Mouse (Mus musculus): Measurements from ENCODE around the gene Radil. TPM values are rescaled to one million over a fixed set of nuclear protein-coding genes. Genes with fewer than 3 reads are reported as not detected.

The Radil gene
- polyA plus RNA-seq, 1 experiment from 2014 or later = 26.2 TPM

GRCm38 (mm10) chr5:142520360-142520759, 30.5 kb downstream of the Radil start:
- Histone ChIP-seq H3K4me2 (ENCODE audit: low read length) (no peak overlapping the region), H3K4me1 (ENCODE audit: control insufficient read depth, insufficient read depth, low read length) (no peaks in the 10 kb centered on the region), H3K36me3 (ENCODE audit: control insufficient read depth, insufficient read depth, low read length) (no peaks in the 10 kb centered on the region), H3K4me3 (ENCODE audit: low read depth, low read length) (no peak overlapping the region), H3K9me3 (replicated peaks; ENCODE audit: control insufficient read depth, low read length, poor library complexity, severe bottlenecking) (no peaks in the 10 kb centered on the region), H3K27me3 (ENCODE audit: control insufficient read depth, insufficient read depth, low read depth, low read length) (no peaks in the 10 kb centered on the region), H3K27ac (ENCODE audit: low read length) (no peak overlapping the region), H3K9ac (ENCODE audit: low read depth, low read length) (no peak overlapping the region)
- 81% methylated on average over 4 of the region's 4 CpGs for WGBS
- no peak for ATAC-seq

DNA sequence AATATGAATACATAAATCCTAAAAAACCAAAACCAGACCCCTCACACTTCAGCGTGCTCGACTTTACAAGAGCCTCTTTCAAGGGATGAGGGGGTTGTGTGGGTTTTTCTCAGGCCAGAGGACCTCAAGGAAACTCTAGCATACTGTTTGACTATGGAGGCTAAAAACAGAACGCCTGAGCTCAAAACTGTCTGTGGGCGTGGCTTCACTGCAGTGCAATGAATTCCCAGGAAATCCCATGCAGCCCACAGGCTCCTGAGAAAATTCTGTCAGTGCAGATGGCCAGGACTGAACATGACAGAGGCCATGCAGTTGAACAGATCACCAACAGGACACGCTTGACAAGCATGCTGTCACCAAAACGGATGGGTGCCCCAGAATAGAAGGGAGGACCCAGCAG, 31.9 kb downstream of the Radil start:
- no peak for ATAC-seq
- no peak overlapping the region for H3K27ac ChIP-seq (ENCODE audit: low read length)
- H3K4me2 ChIP-seq (ENCODE audit: low read length) = no peak overlapping the region
- H3K36me3 ChIP-seq (ENCODE audit: control insufficient read depth, insufficient read depth, low read length) = no peaks in the 10 kb centered on the region
- H3K27me3 ChIP-seq (ENCODE audit: control insufficient read depth, insufficient read depth, low read depth, low read length) = no peaks in the 10 kb centered on the region
- H3K9me3 ChIP-seq (replicated peaks; ENCODE audit: control insufficient read depth, low read length, poor library complexity, severe bottlenecking) = no peaks in the 10 kb centered on the region
- H3K4me1 ChIP-seq (ENCODE audit: control insufficient read depth, insufficient read depth, low read length) = no peaks in the 10 kb centered on the region
- no peak overlapping the region for H3K4me3 ChIP-seq (ENCODE audit: low read depth, low read length)
- 69% methylated on average over 6 of the region's 6 CpGs for WGBS
- H3K9ac ChIP-seq (ENCODE audit: low read depth, low read length) = no peak overlapping the region

DNA sequence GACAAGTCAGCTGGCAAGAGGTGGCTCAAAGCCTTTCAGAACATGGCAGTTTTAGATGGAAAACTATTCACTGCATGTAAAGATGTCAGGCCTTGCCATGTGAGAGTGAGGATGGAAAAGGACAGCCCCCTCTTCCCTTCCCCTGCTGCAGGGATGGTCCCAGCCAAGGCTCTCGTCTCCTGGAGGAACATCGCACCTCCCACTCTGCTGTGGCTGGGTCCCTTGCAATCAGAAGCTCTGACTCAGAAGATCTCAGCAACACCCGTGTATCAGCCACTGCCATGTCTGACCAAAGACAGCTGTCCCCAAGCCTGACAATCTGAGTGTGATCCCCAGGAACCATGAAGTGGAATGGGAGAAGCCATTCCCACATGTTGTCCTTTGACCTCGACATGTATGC, 38.8 kb downstream of the Radil start:
- Histone ChIP-seq H3K4me3 (ENCODE audit: low read depth, low read length) (no peak overlapping the region), H3K4me1 (ENCODE audit: control insufficient read depth, insufficient read depth, low read length) (peaks cover 16% of the 10 kb centered on the region; the same call in 1 of the 2 replicates), H3K27me3 (ENCODE audit: control insufficient read depth, insufficient read depth, low read depth, low read length) (no peaks in the 10 kb centered on the region), H3K9me3 (replicated peaks; ENCODE audit: control insufficient read depth, low read length, poor library complexity, severe bottlenecking) (no peaks in the 10 kb centered on the region), H3K9ac (ENCODE audit: low read depth, low read length) (no peak overlapping the region), H3K36me3 (ENCODE audit: control insufficient read depth, insufficient read depth, low read length) (no peaks in the 10 kb centered on the region), H3K4me2 (ENCODE audit: low read length) (no peak overlapping the region), H3K27ac (ENCODE audit: low read length) (no peak overlapping the region)
- no peak for ATAC-seq
- 83% methylated on average over 4 of the region's 4 CpGs for WGBS

- peak; percentile 46 for ATAC-seq
- peak overlapping the region; percentile 49; the same call in 1 of the 2 replicates for H3K4me2 ChIP-seq (ENCODE audit: low read length)
Observed at GRCm38 (mm10) chr5:142510061-142510414, 40.9 kb downstream of the Radil start.

GRCm38 (mm10) chr5:142509141-142510060, 41.5 kb downstream of the Radil start:
- 7% methylated on average over 15 of the region's 15 CpGs for WGBS
- peak; percentile 70 for ATAC-seq
- Histone ChIP-seq H3K4me3 (ENCODE audit: low read depth, low read length) (peak overlapping the region; percentile 21), H3K4me2 (ENCODE audit: low read length) (peak overlapping the region; percentile 49), H3K27me3 (ENCODE audit: control insufficient read depth, insufficient read depth, low read depth, low read length) (no peaks in the 10 kb centered on the region), H3K9ac (ENCODE audit: low read depth, low read length) (peak overlapping the region; percentile 66), H3K4me1 (ENCODE audit: control insufficient read depth, insufficient read depth, low read length) (peaks cover 16% of the 10 kb centered on the region; the same call in 1 of the 2 replicates), H3K27ac (ENCODE audit: low read length) (peak overlapping the region; percentile 81), H3K9me3 (replicated peaks; ENCODE audit: control insufficient read depth, low read length, poor library complexity, severe bottlenecking) (no peaks in the 10 kb centered on the region), H3K36me3 (ENCODE audit: control insufficient read depth, insufficient read depth, low read length) (0 out of 2 replicates have a peak, but pooled peaks cover 4% of the 10 kb centered on the region)

More at GRCm38 (mm10) chr5:142510061-142510414, 40.9 kb downstream of the Radil start:
- Histone ChIP-seq H3K9ac (ENCODE audit: low read depth, low read length) (peak overlapping the region; percentile 66; the same call in 1 of the 2 replicates), H3K36me3 (ENCODE audit: control insufficient read depth, insufficient read depth, low read length) (0 out of 2 replicates have a peak, but pooled peaks cover 4% of the 10 kb centered on the region), H3K27ac (ENCODE audit: low read length) (peak overlapping the region; percentile 81), H3K4me3 (ENCODE audit: low read depth, low read length) (no peak overlapping the region), H3K4me1 (ENCODE audit: control insufficient read depth, insufficient read depth, low read length) (peaks cover 16% of the 10 kb centered on the region; the same call in 1 of the 2 replicates), H3K9me3 (replicated peaks; ENCODE audit: control insufficient read depth, low read length, poor library complexity, severe bottlenecking) (no peaks in the 10 kb centered on the region), H3K27me3 (ENCODE audit: control insufficient read depth, insufficient read depth, low read depth, low read length) (no peaks in the 10 kb centered on the region)
- WGBS = 27% methylated on average over 7 of the region's 7 CpGs

GRCm38 (mm10) chr5:142505695-142506423, 45.0 kb downstream of the Radil start:
- H3K27me3 ChIP-seq (ENCODE audit: control insufficient read depth, insufficient read depth, low read depth, low read length) = no peaks in the 10 kb centered on the region
- H3K9ac ChIP-seq (ENCODE audit: low read depth, low read length) = no peak overlapping the region
- no peak overlapping the region for H3K27ac ChIP-seq (ENCODE audit: low read length)
- WGBS = 76% methylated on average over 3 of the region's 3 CpGs
- no peaks in the 10 kb centered on the region for H3K9me3 ChIP-seq (replicated peaks; ENCODE audit: control insufficient read depth, low read length, poor library complexity, severe bottlenecking)
- no peak for ATAC-seq
- no peak overlapping the region for H3K4me2 ChIP-seq (ENCODE audit: low read length)
- peaks cover 16% of the 10 kb centered on the region; the same call in 1 of the 2 replicates for H3K4me1 ChIP-seq (ENCODE audit: control insufficient read depth, insufficient read depth, low read length)
- no peak overlapping the region for H3K4me3 ChIP-seq (ENCODE audit: low read depth, low read length)
- H3K36me3 ChIP-seq (ENCODE audit: control insufficient read depth, insufficient read depth, low read length) = 0 out of 2 replicates have a peak, but pooled peaks cover 4% of the 10 kb centered on the region

DNA sequence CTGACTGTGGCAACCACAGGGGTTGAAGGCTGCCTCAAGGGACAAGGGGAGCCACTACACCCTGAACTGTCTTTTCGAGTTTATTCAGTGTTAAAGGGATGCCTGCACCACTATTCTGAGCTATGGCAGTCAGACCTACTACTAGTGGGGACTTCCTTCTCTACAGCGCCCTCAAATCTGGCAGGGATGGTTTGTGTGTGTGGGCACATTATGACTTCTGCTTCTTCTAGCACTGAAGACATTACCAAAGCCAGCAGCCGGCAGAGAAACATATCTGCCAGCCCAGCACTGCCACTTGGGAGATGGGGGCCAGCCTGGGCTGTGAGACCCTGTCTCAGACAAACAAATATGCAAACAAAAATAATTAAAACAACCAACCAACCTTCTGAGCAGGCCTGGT, 46.7 kb downstream of the Radil start:
- no peak overlapping the region for H3K27ac ChIP-seq (ENCODE audit: low read length)
- H3K9me3 ChIP-seq (replicated peaks; ENCODE audit: control insufficient read depth, low read length, poor library complexity, severe bottlenecking) = no peaks in the 10 kb centered on the region
- peaks cover 4% of the 10 kb centered on the region for H3K4me1 ChIP-seq (ENCODE audit: control insufficient read depth, insufficient read depth, low read length)
- no peak for ATAC-seq
- no peak overlapping the region for H3K9ac ChIP-seq (ENCODE audit: low read depth, low read length)
- no peak overlapping the region for H3K4me2 ChIP-seq (ENCODE audit: low read length)
- no peak overlapping the region for H3K4me3 ChIP-seq (ENCODE audit: low read depth, low read length)
- WGBS = 80% methylated on average over 3 of the region's 3 CpGs
- no peaks in the 10 kb centered on the region for H3K27me3 ChIP-seq (ENCODE audit: control insufficient read depth, insufficient read depth, low read depth, low read length)
- 0 out of 2 replicates have a peak, but pooled peaks cover 4% of the 10 kb centered on the region for H3K36me3 ChIP-seq (ENCODE audit: control insufficient read depth, insufficient read depth, low read length)

DNA sequence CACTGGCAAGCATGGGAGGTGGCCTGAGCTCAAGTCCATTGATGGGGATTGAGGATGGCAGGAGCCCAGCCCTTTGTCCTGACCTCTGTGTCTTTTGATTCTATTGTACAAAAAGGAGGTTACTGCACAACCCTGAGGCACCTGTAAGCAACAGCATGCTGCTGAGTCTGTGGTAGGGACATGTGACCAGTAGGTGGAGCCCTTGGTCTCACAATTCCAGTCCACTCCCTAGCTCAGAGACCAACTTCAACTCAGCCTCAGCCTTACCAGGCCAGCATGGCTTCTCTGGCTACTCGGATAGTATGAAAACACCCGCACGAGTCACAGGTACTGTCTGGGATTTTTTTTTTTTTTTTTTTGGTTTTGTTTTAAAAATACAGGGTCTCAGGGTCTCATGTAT, 48.5 kb downstream of the Radil start:
- WGBS = 2% methylated on average over 3 of the region's 3 CpGs
- no peak overlapping the region for H3K27ac ChIP-seq (ENCODE audit: low read length)

More for the DNA sequence above, 48.5 kb downstream of the Radil start:
- Histone ChIP-seq H3K9me3 (replicated peaks; ENCODE audit: control insufficient read depth, low read length, poor library complexity, severe bottlenecking) (no peaks in the 10 kb centered on the region), H3K36me3 (ENCODE audit: control insufficient read depth, insufficient read depth, low read length) (0 out of 2 replicates have a peak, but pooled peaks cover 7% of the 10 kb centered on the region), H3K4me2 (ENCODE audit: low read length) (no peak overlapping the region), H3K27me3 (ENCODE audit: control insufficient read depth, insufficient read depth, low read depth, low read length) (no peaks in the 10 kb centered on the region), H3K9ac (ENCODE audit: low read depth, low read length) (no peak overlapping the region), H3K4me3 (ENCODE audit: low read depth, low read length) (no peak overlapping the region), H3K4me1 (ENCODE audit: control insufficient read depth, insufficient read depth, low read length) (no peaks in the 10 kb centered on the region; the same call in 1 of the 2 replicates)
- ATAC-seq = peak; percentile 85
